In genomic region chr10:63176471-63176931, GRCm38 (mm10) we compare ENCODE assay signal across 11 mouse cellular contexts. TPM values are rescaled to one million over a fixed set of nuclear protein-coding genes. Genes with fewer than 3 reads are reported as not detected.
DNase-seq lines count a peak whose midpoint lies in the region; ATAC-seq and TF ChIP-seq lines count a peak whose summit lies in the region.
"Had no signal": no experiment of that assay in that cellular context is flagged by ENCODE, and none has a peak within 500 bp of the region (broad histone marks: within the 10 kb centered on the region; RNA-seq: fewer than 3 reads in every experiment).

No protein-coding gene starts in this region.

- no peaks in the 10 kb centered on the region for H3K27me3 ChIP-seq in ES-Bruce4 (ENCODE audit: control insufficient read depth, insufficient read depth, low read length, poor library complexity, severe bottlenecking)
- H3K27me3 ChIP-seq in liver, embryonic 11.5 days (replicated peaks; ENCODE audit: control insufficient read depth, insufficient read depth, low read length): no peaks in the 10 kb centered on the region
- H3K27me3 ChIP-seq: stomach, embryonic 15.5 days had no signal

- peak overlapping the region; percentile 4; the same call in 1 of the 2 replicates for H3K4me2 ChIP-seq in liver, embryonic 11.5 days

- H3K4me1 ChIP-seq in ES-Bruce4 (ENCODE audit: control insufficient read depth, insufficient read depth, low read length): peaks cover 2% of the 10 kb centered on the region
- H3K4me1 ChIP-seq in liver, embryonic 11.5 days (replicated peaks; ENCODE audit: control insufficient read depth, insufficient read depth, low read length): no peaks in the 10 kb centered on the region
- H3K4me1 ChIP-seq: stomach, embryonic 15.5 days had no signal

- WGBS in liver, embryonic 11.5 days: 70% methylated on average over 8 of the region's 8 CpGs

- TF ChIP-seq EP300 in ES-Bruce4 (IDR thresholded peaks at IDR 0.05; ENCODE audit: insufficient read depth, low read depth, low read length): no peak

- no peak for DNase-seq in gastrocnemius, adult 2 months
- DNase-seq in gastrocnemius, postnatal 14 days: no peak
- no peak for DNase-seq in liver, embryonic 11.5 days (ENCODE audit: low spot score)
- DNase-seq in adrenal gland, postnatal 14 days: no peak
- no peak for DNase-seq in urinary bladder, postnatal 4 days (ENCODE audit: low spot score in 2 of 2)
- no peak for DNase-seq in yolk sac, embryonic 10.5 days (ENCODE audit: low spot score)
- DNase-seq: cerebellum, adult 8-10 months; gastrocnemius, postnatal 10 days had no signal

- peaks cover 5% of the 10 kb centered on the region for H3K9me3 ChIP-seq in ES-Bruce4 (replicated peaks; ENCODE audit: control insufficient read depth, insufficient read depth, low read length, poor library complexity, severe bottlenecking)
- no peaks in the 10 kb centered on the region for H3K9me3 ChIP-seq in liver, embryonic 11.5 days (ENCODE audit: control insufficient read depth, low read length)
- H3K9me3 ChIP-seq: stomach, embryonic 15.5 days had no signal

- TF ChIP-seq CTCF in gastrocnemius, adult 2 months (IDR thresholded peaks at IDR 0.05): no peak
- TF ChIP-seq CTCF in ES-Bruce4 (IDR thresholded peaks at IDR 0.05; ENCODE audit: low read depth, low read length): no peak

- no peak for ATAC-seq in liver, embryonic 11.5 days (replicated peaks; ENCODE audit: low FRiP score)
- ATAC-seq in megakaryocyte progenitor cell, adult 5-6 weeks (replicated peaks; ENCODE audit: poor library complexity): peak; percentile 75

- H3K36me3 ChIP-seq in ES-Bruce4 (ENCODE audit: control insufficient read depth, insufficient read depth, low read length, poor library complexity, severe bottlenecking): no peaks in the 10 kb centered on the region
- no peaks in the 10 kb centered on the region for H3K36me3 ChIP-seq in liver, embryonic 11.5 days (ENCODE audit: control insufficient read depth, insufficient read depth, low read length)
- H3K36me3 ChIP-seq: stomach, embryonic 15.5 days had no signal

- H3K27ac ChIP-seq in gastrocnemius, adult 2 months: peak overlapping the region; percentile 52
- peak overlapping the region; percentile 46; the same call in 1 of the 2 replicates for H3K27ac ChIP-seq in ES-Bruce4 (ENCODE audit: insufficient read depth, low read length)
- no peak overlapping the region for H3K27ac ChIP-seq in liver, embryonic 11.5 days (ENCODE audit: low read depth, low read length)
- H3K27ac ChIP-seq: stomach, embryonic 15.5 days had no signal

- TF ChIP-seq POLR2A in ES-Bruce4 (IDR thresholded peaks at IDR 0.05; ENCODE audit: insufficient read depth, low read length): no peak

- no peak overlapping the region for H3K9ac ChIP-seq in ES-Bruce4 (ENCODE audit: low read depth, poor library complexity, severe bottlenecking)
- no peak overlapping the region for H3K9ac ChIP-seq in liver, embryonic 11.5 days (ENCODE audit: low read depth, low read length)
- H3K9ac ChIP-seq: stomach, embryonic 15.5 days had no signal

- no peak overlapping the region; the same call in 1 of the 2 replicates for H3K4me3 ChIP-seq in gastrocnemius, adult 2 months
- H3K4me3 ChIP-seq in ES-Bruce4 (ENCODE audit: low read depth, low read length): no peak overlapping the region
- no peak overlapping the region for H3K4me3 ChIP-seq in liver, embryonic 11.5 days (ENCODE audit: low read depth, low read length)
- H3K4me3 ChIP-seq: stomach, embryonic 15.5 days had no signal

- intact Hi-C loops in gastrocnemius, adult 2 months (cut with DNase I): no loop called here
- intact Hi-C loops in gastrocnemius, postnatal 14 days (cut with DNase I; ENCODE audit: low total_unique reads): no loop called here

RNA-seq across cellular contexts. Expression of gene Mypn, which starts 27.3 kb away (rescaled TPM):
- total RNA-seq in gastrocnemius, adult 2 months (2021): 100 to 1,000 TPM; 248 to 338 TPM
- 100 to 1,000 TPM; 240 to 247 TPM for total RNA-seq in gastrocnemius, postnatal 14 days (2021)
- polyA plus RNA-seq in ES-Bruce4 (2011; ENCODE audit: insufficient read depth, insufficient read length, low read depth, missing spikeins): 0.66 and 0.81 TPM in 2 replicates
- polyA plus RNA-seq in liver, embryonic 11.5 days (2014; fragmentation: Nextera tagmentation; extraction: Ambion mirVana): 0.16 and 0.30 TPM in 2 replicates
- total RNA-seq in megakaryocyte progenitor cell, adult 5-6 weeks (2015): not detected in 2 replicates
- total RNA-seq in megakaryocyte progenitor cell, adult 5-6 weeks (2017): not detected in 2 replicates
- 0.56 and 0.59 TPM in 2 replicates for total RNA-seq in adrenal gland, postnatal 14 days (2021)

Comparison
In these comparisons a context has a peak if more than half of its experiments do, and no peak if none do; other contexts are left out.
1. RNA of gene Mypn, which starts 27.3 kb away (total RNA-seq): 248 to 338 TPM in gastrocnemius, adult 2 months and 240 to 247 TPM in gastrocnemius, postnatal 14 days; 0.56 to 0.59 TPM in adrenal gland, postnatal 14 days and not detected in megakaryocyte progenitor cell, adult 5-6 weeks; every median in the first group is over 100 times any median in the second.